Mouse (Mus musculus) urinary bladder, postnatal 4 days (tissue): ENCODE data around the gene Cdk5r1.

Source experiments
- DNase-seq, 2 experiments: peaks; one replicate each; pipeline ENCODE4 v3.0.0; 2021 to 2022; ENCODE audit warnings: low spot score in 2 of 2

The Cdk5r1 gene

DNA sequence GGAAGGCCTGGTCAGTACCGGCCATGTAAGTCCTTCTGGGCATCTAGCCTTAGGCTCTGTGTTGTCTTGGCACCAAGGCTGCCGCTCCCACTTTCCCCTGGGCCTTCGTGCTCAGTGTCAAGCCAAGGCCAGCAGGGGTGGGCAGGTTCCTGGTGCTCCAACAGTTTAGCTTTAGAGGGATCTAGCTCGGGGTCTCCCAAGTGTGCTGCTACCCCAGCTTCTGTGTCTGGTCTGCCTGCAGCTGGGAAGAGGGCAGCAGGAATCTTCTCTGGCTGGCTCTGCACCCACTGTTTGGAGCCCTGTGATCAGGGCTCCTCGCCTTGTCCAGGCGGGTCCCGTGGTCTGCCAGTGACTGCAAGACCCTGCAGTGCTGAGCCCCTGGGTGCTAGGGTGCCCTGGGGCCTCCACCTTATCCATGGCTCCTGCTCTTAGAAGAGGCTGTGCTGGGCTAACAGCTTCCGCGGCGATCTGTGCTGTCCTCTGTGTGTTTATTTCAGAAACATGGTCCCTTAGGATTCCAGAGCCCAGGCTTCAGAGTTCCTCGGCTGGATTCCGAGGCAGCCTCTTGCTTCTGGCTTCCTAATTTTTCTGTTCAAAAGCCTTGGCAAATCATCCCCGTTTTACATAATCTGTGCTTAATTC is 4.7 kb downstream of the Cdk5r1 start:
- DNase-seq: no peak

DNA sequence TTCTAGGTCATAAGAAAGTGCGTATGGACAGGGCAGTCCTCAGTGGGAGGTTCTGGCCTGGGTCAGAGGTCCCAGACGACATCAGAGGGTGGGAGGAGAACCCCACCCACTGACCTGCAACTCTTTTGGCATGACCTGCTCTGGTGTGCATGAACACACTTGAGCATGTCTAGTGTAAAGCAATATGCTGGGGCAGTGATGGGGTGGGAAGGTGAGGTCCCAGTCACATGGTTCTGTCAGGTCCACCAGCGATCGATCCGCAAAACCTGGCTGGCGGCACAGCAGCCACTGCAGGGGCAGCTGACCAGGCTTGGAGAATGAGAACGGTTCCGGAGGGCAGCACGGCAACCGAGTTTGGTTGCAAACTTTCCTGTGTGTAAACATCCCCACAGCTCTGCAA is 5.5 kb downstream of the Cdk5r1 start:
- DNase-seq: no peak

- DNase-seq: no peak
These were observed 6.1 kb downstream of the Cdk5r1 start for GRCm38 (mm10) chr11:80482921-80483320.

- DNase-seq: no peak
These were observed 6.8 kb downstream of the Cdk5r1 start for GRCm38 (mm10) chr11:80483536-80484067.

DNA sequence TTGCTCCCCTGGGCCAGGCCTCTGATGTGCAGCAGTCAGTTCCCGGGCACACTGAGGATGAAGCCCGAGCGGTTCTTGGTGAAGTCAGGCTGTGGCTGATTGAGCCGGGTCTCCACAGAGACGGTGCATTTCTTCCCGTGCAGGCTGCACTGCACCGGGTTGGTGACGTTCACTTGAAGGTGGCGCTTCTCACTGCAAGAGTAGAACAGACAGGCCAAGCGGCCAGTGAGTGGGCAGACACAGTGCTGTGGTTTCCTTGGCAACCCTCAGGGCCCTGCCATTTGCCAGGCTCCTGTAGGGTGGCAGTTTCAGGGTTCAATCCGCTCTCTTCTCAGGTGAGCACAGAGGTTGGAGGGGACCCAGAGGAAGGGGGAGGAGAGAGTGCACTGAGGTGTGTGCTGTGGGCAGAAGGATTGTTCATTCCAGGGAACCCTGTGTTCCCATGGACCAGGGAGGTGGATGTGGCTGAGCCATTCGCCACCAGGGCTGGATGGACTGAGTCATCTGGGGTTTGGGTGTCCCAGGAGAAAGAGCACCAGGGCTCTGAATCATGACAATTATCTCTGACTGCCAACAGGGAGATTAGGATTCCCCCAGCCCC is 7.5 kb downstream of the Cdk5r1 start:
- no peak for DNase-seq

DNA sequence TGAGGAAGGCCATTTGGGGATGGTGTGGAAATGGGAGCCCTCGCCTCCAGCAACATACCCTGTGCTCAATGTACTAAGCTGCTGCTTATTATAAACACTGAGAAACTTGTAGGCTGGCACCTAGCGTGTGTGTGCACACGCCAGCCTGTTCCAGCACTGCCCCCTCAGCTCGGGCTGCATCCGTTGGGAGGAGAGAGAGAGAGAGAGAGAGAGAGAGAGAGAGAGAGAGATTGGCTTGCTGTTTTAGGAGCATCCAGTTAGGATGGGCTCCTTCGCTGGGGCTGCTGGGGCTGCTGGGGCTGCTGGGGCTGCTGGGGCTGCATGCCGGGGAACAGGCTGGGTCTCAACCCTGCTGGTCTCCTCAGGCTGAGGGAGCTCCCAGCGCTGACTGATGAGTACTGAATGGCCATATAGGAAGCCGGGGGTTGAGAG is 8.3 kb downstream of the Cdk5r1 start:
- no peak for DNase-seq

DNA sequence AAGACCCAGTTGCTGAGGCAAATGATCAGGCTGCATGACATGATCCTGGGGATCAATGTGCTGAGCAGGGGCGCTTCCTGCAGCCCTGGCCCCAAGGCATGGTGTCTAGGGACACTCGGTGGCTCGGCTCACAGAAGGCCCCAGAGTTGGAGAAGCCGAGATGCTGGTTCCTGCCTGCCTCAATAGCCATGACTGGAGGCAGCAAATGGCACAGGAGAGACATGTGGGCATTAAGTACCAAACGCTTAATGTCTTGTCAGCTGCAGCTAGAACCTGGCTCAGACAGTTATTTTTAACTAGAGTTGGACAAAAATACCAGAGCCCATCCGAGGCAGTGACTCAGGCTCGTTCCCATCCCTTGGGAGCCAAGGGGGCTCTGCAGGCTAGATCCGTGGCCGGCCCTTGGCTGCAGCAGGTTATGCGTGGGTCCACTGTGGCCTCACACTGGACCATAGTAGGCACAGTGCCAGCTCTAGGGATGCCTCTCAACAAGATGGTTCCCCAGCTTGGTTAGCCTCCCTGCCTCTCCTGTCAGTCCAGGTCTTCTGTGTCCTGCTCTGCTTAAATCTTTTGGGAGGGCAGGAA is 8.9 kb downstream of the Cdk5r1 start:
- DNase-seq: no peak

DNA sequence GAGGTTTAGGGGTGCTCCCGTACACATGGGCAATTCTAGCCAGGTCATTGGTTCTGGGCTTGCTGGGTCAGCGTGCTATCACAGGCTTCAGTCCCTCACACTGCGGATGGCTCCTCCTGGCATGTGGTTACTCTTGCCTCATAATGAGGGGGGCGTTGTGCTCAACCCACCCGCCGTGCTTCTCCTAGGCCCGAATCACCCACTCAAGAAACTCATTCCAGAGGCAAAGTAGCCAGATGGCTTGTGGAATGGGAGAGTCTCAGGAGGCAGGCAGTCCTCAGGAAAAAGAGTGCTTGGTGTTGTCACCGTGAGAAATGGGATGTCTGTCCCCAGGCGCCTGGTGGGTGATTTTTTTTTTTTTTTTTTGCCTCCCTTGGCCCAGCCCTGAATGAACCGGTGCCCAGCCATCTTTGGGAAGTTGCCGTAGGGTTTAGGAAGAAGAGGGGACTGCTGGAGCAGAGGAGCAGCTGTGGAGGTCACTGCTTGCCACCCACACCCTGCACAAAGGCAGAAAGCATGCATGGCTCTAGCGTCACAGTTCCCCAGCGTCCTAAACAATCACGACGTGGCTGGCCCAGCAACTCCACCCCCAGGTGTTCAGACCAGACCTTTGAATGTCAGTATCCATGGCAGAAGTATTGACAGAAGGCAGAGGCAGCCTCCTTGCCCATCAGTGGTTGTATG is 11.2 kb downstream of the Cdk5r1 start:
- no peak for DNase-seq

DNA sequence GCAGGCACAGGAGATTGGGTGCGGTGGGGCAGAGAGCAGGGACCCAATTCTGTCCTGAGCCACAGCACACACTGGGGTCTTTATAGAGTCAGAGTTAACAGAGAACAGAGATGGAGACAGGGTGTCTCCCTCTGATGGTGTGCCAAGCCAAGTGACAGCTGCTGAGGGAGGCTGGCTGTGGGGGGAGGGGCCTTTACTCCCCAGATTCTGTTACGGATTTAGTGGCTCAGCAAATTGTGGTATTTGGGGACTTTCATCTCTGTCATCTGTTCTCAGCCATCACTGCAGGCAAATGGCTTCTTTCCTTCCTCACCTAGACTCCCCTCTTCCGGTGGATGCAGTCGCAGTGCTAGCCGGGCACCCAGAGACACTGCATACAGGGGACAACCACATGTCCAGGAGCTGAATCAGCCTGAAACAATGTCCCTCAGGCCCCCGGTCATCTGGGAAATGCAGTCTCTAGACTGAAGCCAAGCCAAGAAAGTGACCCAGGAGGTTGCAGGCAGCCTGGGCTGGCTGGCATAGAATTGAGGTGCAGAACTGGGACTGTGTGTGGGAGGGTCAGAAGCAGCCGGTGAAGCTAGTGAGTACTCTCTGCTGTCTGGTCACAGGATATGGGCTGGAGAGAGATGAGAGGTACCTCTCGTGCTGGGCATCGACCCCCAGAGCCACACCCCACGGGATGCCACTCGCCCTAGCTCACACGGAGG is 12.5 kb downstream of the Cdk5r1 start:
- DNase-seq: no peak

- DNase-seq: no peak
These were observed 13.0 kb downstream of the Cdk5r1 start for GRCm38 (mm10) chr11:80489882-80490196.

DNA sequence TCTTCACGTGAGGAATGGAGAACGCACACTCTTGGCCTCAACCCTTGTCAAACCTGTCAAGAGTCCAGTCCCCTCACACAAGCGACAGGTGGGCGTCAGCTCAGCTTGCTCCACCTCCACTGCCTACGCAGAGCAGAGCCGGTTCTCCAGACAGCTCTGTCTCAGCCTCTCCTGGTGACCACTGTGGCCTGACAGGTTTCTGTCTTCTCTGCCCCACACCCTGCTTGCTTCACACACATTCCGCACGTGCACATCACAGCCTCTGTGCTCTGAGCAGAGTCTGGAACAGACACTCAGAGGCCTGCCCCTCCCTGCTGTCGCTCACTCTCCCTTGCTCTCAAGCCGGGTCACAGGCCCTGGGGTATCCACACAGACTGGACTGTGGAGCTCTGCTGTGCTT is 14.0 kb downstream of the Cdk5r1 start:
- DNase-seq: no peak

GRCm38 (mm10) chr11:80493186-80493585 is 16.4 kb downstream of the Cdk5r1 start:
- DNase-seq: no peak

- no peak for DNase-seq
These were observed 18.0 kb downstream of the Cdk5r1 start for GRCm38 (mm10) chr11:80494852-80495251.

- DNase-seq: no peak
These were observed 19.1 kb downstream of the Cdk5r1 start for GRCm38 (mm10) chr11:80495972-80496371.

- no peak for DNase-seq
These were observed 19.8 kb downstream of the Cdk5r1 start for GRCm38 (mm10) chr11:80496640-80497039.

DNA sequence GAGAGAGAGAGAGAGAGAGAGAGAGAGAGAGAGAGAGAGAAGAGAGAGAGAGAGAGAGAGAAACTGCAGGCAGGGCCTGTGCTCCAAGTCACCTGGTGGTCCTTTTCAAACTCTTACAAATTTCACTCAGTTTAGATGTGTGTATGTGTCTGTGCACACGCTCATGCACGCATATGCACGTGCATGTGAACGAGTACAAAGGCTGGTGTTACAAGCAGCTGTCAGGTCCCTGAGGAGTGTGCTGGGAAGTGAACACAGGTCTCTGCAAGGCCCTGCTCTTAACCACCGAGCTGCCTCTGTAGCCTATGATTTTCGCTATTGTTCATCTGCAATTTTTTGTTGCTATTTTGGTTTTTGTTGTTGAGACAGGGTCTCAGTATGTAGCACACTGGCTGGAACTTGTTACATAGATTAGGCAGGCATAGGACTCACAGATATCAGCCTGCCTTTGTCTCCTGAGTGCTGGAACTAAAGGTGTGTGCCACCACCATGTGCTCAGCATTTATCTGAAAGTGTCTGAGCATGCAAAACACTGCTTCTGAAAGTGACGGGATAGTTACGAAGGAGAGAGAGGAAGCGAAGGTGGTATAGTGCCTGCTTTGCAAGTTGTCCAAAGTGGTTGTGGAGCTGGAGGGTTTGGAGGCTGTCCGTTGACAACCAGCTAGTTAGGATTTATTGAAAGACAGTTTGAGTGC is 20.5 kb downstream of the Cdk5r1 start:
- DNase-seq: no peak

GRCm38 (mm10) chr11:80498328-80499070 is 21.7 kb downstream of the Cdk5r1 start:
- DNase-seq: no peak

- DNase-seq: no peak
These were observed 22.7 kb downstream of the Cdk5r1 start for GRCm38 (mm10) chr11:80499550-80499952.

GRCm38 (mm10) chr11:80503281-80503680 is 26.5 kb downstream of the Cdk5r1 start:
- DNase-seq: no peak

DNA sequence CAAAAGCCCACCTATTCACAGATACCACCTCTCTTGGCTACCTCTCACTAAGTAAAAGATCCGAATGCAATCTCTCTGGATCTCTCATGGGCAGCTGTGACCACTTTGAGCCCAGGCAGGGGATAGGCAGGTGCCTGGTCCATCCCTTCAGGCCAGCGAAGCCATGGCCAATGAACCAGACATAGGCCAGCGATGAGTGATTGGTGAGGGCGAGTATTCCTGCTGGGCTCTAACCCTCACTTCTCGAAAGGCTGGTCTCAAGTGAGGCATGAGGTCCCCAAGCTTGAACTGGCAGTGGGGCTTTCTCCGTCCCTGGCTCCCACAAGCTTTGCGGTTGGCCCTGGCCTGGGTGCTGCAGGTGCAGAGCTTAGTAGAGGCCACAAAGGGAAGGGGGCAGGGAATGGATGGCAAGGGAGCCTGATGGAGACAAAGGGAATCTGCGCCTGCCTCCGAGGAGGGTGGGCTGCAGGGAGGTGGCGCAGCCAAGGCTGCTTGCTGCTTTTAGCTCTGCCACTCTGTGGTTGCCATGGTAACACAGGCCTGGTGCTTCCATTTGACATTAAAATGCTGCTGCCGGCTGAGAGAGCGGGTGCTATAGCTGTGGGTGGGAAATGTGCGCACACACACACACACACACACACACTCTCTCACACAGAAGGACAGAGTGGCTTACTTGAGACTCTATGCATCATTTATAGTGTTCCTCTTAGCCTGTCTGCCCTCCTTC is 27.1 kb downstream of the Cdk5r1 start:
- no peak for DNase-seq
